Mouse (Mus musculus) heart, embryonic 15.5 days (tissue): ENCODE measurements around the gene Gart. TPM values are rescaled to one million over a fixed set of nuclear protein-coding genes. Genes with fewer than 3 reads are reported as not detected.

ENCODE experiments used
- ATAC-seq: fragments of 200-750 bp; cut with Nextera tagmentation; replicated peaks from 2 replicates; pipeline ENCODE4 v1.8.0; 2017; ENCODE audit warnings: low read depth, moderate TSS enrichment; ENCODE audit not compliant: insufficient number of reproducible peaks, insufficient read depth, low FRiP score
- H3K27ac ChIP-seq: fragments of 300-500 bp; sonication (generic); 2 replicates; pipeline ENCODE4 v1.5.1; 2015; ENCODE audit warnings: mild to moderate bottlenecking, inconsistent platforms
- H3K27me3 ChIP-seq: fragments of 300-500 bp; sonication (generic); 2 replicates; pipeline ENCODE4 v1.6.1; 2015; ENCODE audit warnings: inconsistent platforms
- H3K36me3 ChIP-seq: fragments of 300-500 bp; sonication (generic); 2 replicates; pipeline ENCODE4 v1.6.1; 2015; ENCODE audit warnings: mild to moderate bottlenecking, inconsistent platforms
- H3K4me1 ChIP-seq: fragments of 300-500 bp; sonication (generic); replicated peaks from 2 replicates; pipeline ENCODE4 v1.6.1; 2015; ENCODE audit warnings: inconsistent platforms
- H3K4me2 ChIP-seq: fragments of 300-500 bp; sonication (generic); 2 replicates; pipeline ENCODE4 v1.6.1; 2015; ENCODE audit warnings: inconsistent platforms, mild to moderate bottlenecking, moderate library complexity
- H3K4me3 ChIP-seq: fragments of 300-500 bp; sonication (generic); 2 replicates; pipeline ENCODE4 v1.5.1; 2015; ENCODE audit warnings: mild to moderate bottlenecking, inconsistent platforms
- H3K9ac ChIP-seq: fragments of 300-500 bp; sonication (generic); 2 replicates; pipeline ENCODE4 v1.6.1; 2015; ENCODE audit warnings: mild to moderate bottlenecking, inconsistent platforms
- H3K9me3 ChIP-seq: fragments of 300-500 bp; sonication (generic); replicated peaks from 2 replicates; pipeline ENCODE4 v1.6.1; 2016; ENCODE audit warnings: inconsistent platforms
- WGBS: fragments of 180-500 bp; shearing (Covaris S2); methylation state at CpG from one replicate; pipeline ENCODE4 v1.1.7; 2015; ENCODE audit warnings: mixed read lengths; 5-methylcytosine and 5-hydroxymethylcytosine counted together
- polyA plus RNA-seq: library from polyadenylated mRNA; unstranded; fragments of >200 nt; fragmentation: Nextera tagmentation; extraction: Ambion mirVana; gene quantifications from 2 replicates; pipeline ENCODE4 v1.2.1, GENCODE M21; 2015

Gene Gart
- 61.2 and 78.8 TPM in 2 replicates for polyA plus RNA-seq

- ATAC-seq, result peak; percentile 88
- H3K9me3 ChIP-seq, result no peaks in the 10 kb centered on the region
- peak within 1 kb of the TSS; percentile 98 for H3K4me2 ChIP-seq
- H3K27ac ChIP-seq, result peak within 1 kb of the TSS; percentile 99
- peaks cover 6% of the 10 kb centered on the region for H3K4me1 ChIP-seq
- WGBS, result under 1% methylated on average over 59 of the region's 59 CpGs
- H3K27me3 ChIP-seq, result no peaks in the 10 kb centered on the region
- peak within 1 kb of the TSS; percentile 70 for H3K4me3 ChIP-seq
- peak within 1 kb of the TSS; percentile 77 for H3K9ac ChIP-seq
- H3K36me3 ChIP-seq, result peaks cover 14% of the 10 kb centered on the region
Measured at GRCm38 (mm10) chr16:91646681-91647419, at the start of gene Gart. Gene Gart, minus strand, starts transcription at chr16:91646952.

GRCm38 (mm10) chr16:91695108-91695755, 48.5 kb upstream of the Gart start:
- H3K27ac ChIP-seq, result no peak overlapping the region
- peaks cover 32% of the 10 kb centered on the region for H3K36me3 ChIP-seq
- H3K4me1 ChIP-seq, result no peaks in the 10 kb centered on the region
- ATAC-seq, result no peak
- no peak overlapping the region for H3K4me3 ChIP-seq
- no peaks in the 10 kb centered on the region for H3K9me3 ChIP-seq
- no peak overlapping the region for H3K4me2 ChIP-seq
- 55% methylated on average over 8 of the region's 8 CpGs for WGBS
- no peak overlapping the region for H3K9ac ChIP-seq
- no peaks in the 10 kb centered on the region for H3K27me3 ChIP-seq

- Histone ChIP-seq H3K36me3 (peaks cover 31% of the 10 kb centered on the region), H3K9me3 (no peaks in the 10 kb centered on the region), H3K4me3 (no peak overlapping the region), H3K27me3 (no peaks in the 10 kb centered on the region), H3K4me2 (no peak overlapping the region), H3K9ac (no peak overlapping the region), H3K4me1 (peaks cover 4% of the 10 kb centered on the region), H3K27ac (no peak overlapping the region)
- 27% methylated on average over 14 of the region's 14 CpGs for whole genome bisulfite sequencing
- ATAC-seq, result peak; percentile 87; the same call in 1 of the 2 replicates
Measured at GRCm38 (mm10) chr16:91694455-91695084, 47.8 kb upstream of the Gart start.

- no peak for ATAC-seq
- WGBS, result 42% methylated on average over 7 of the region's 7 CpGs
- no peaks in the 10 kb centered on the region for H3K9me3 ChIP-seq
- H3K36me3 ChIP-seq, result peaks cover 10% of the 10 kb centered on the region
- no peak overlapping the region for H3K9ac ChIP-seq
- 0 out of 2 replicates have a peak overlapping the region, but pooled peaks have one; percentile 18 for H3K4me2 ChIP-seq
- no peak overlapping the region for H3K27ac ChIP-seq
- H3K4me3 ChIP-seq, result no peak overlapping the region
- peaks cover 16% of the 10 kb centered on the region for H3K4me1 ChIP-seq
- no peaks in the 10 kb centered on the region for H3K27me3 ChIP-seq
Measured at GRCm38 (mm10) chr16:91689791-91690190, 43.0 kb upstream of the Gart start.

- peak within 1 kb of the TSS; percentile 85 for H3K9ac ChIP-seq
- peak within 1 kb of the TSS; percentile 89 for H3K4me3 ChIP-seq
- H3K4me1 ChIP-seq, result peaks cover 16% of the 10 kb centered on the region
- ATAC-seq, result peak; percentile 99
- WGBS, result under 1% methylated on average over 64 of the region's 71 CpGs
- H3K27me3 ChIP-seq, result no peaks in the 10 kb centered on the region
- H3K36me3 ChIP-seq, result peaks cover 12% of the 10 kb centered on the region
- H3K9me3 ChIP-seq, result no peaks in the 10 kb centered on the region
- peak within 1 kb of the TSS; percentile 86 for H3K27ac ChIP-seq
- peak within 1 kb of the TSS; percentile 96 for H3K4me2 ChIP-seq
Measured at GRCm38 (mm10) chr16:91688619-91689334, 42.0 kb upstream of the Gart start, which contains the start of gene Donson. Gene Donson, minus strand, starts transcription at chr16:91688770.

GRCm38 (mm10) chr16:91688023-91688618, 41.4 kb upstream of the Gart start:
- peak overlapping the region; percentile 78 for H3K27ac ChIP-seq
- peak overlapping the region; percentile 89 for H3K4me3 ChIP-seq
- peaks cover 16% of the 10 kb centered on the region for H3K4me1 ChIP-seq
- under 1% methylated on average over 50 of the region's 51 CpGs for WGBS
- no peaks in the 10 kb centered on the region for H3K27me3 ChIP-seq
- peak; percentile 52 for ATAC-seq
- peaks cover 14% of the 10 kb centered on the region; the same call in 1 of the 2 replicates for H3K36me3 ChIP-seq
- no peaks in the 10 kb centered on the region for H3K9me3 ChIP-seq
- peak overlapping the region; percentile 85 for H3K9ac ChIP-seq
- H3K4me2 ChIP-seq, result peak overlapping the region; percentile 96

GRCm38 (mm10) chr16:91686369-91686768, 39.6 kb upstream of the Gart start:
- H3K4me1 ChIP-seq, result peaks cover 16% of the 10 kb centered on the region
- H3K36me3 ChIP-seq, result peaks cover 32% of the 10 kb centered on the region
- no peak overlapping the region for H3K27ac ChIP-seq
- no peak overlapping the region for H3K4me3 ChIP-seq
- H3K4me2 ChIP-seq, result no peak overlapping the region
- ATAC-seq, result no peak
- no peak overlapping the region for H3K9ac ChIP-seq
- H3K27me3 ChIP-seq, result no peaks in the 10 kb centered on the region
- WGBS, result 79% methylated on average over 5 of the region's 5 CpGs
- H3K9me3 ChIP-seq, result no peaks in the 10 kb centered on the region

GRCm38 (mm10) chr16:91685526-91685925, 38.8 kb upstream of the Gart start:
- no peak overlapping the region for H3K27ac ChIP-seq
- no peaks in the 10 kb centered on the region for H3K9me3 ChIP-seq
- no peaks in the 10 kb centered on the region for H3K27me3 ChIP-seq
- H3K4me3 ChIP-seq, result no peak overlapping the region
- WGBS, result 70% methylated on average over 5 of the region's 5 CpGs
- H3K9ac ChIP-seq, result no peak overlapping the region
- H3K4me1 ChIP-seq, result peaks cover 16% of the 10 kb centered on the region
- no peak for ATAC-seq
- no peak overlapping the region for H3K4me2 ChIP-seq
- H3K36me3 ChIP-seq, result peaks cover 32% of the 10 kb centered on the region

- Histone ChIP-seq H3K4me1 (no peaks in the 10 kb centered on the region), H3K27ac (no peak overlapping the region), H3K9me3 (no peaks in the 10 kb centered on the region), H3K27me3 (no peaks in the 10 kb centered on the region), H3K4me3 (no peak overlapping the region), H3K9ac (no peak overlapping the region), H3K4me2 (no peak overlapping the region), H3K36me3 (peaks cover 71% of the 10 kb centered on the region)
- no peak for ATAC-seq
- WGBS, result 74% methylated on average over 5 of the region's 5 CpGs
Measured at GRCm38 (mm10) chr16:91680656-91681055, 33.9 kb upstream of the Gart start.

- no peak for ATAC-seq
- peaks cover 82% of the 10 kb centered on the region for H3K36me3 ChIP-seq
- H3K27ac ChIP-seq, result no peak overlapping the region
- 88% methylated on average over 5 of the region's 5 CpGs for WGBS
- H3K4me2 ChIP-seq, result no peak overlapping the region
- no peak overlapping the region for H3K4me3 ChIP-seq
- H3K9ac ChIP-seq, result no peak overlapping the region
- H3K9me3 ChIP-seq, result no peaks in the 10 kb centered on the region
- no peaks in the 10 kb centered on the region for H3K4me1 ChIP-seq
- H3K27me3 ChIP-seq, result no peaks in the 10 kb centered on the region
Measured at GRCm38 (mm10) chr16:91678147-91678911, 31.6 kb upstream of the Gart start.
